Comparison of ENCODE assay signal across 18 mouse cellular contexts in genomic region chr8:45703700-45704101, GRCm38 (mm10).
DNase-seq lines count a peak whose midpoint lies in the region; ATAC-seq and TF ChIP-seq lines count a peak whose summit lies in the region.
"Had no signal": no experiment of that assay in that cellular context is flagged by ENCODE, and none has a peak within 500 bp of the region (broad histone marks: within the 10 kb centered on the region; RNA-seq: fewer than 3 reads in every experiment).

No protein-coding gene starts in this region.

- H3K9ac ChIP-seq in midbrain, embryonic 13.5 days (replicated peaks) = no peak overlapping the region
- H3K9ac ChIP-seq in heart, adult 2 months (ENCODE audit: low read depth, low read length) = no peak overlapping the region
- H3K9ac ChIP-seq: forebrain, embryonic 12.5 days; lung, embryonic 15.5 days had no signal

- peaks cover 4% of the 10 kb centered on the region; the same call in 1 of the 2 replicates for H3K36me3 ChIP-seq in midbrain, embryonic 13.5 days
- H3K36me3 ChIP-seq in heart, adult 2 months (ENCODE audit: control insufficient read depth, insufficient read depth, low read length) = peaks cover 9% of the 10 kb centered on the region
- H3K36me3 ChIP-seq: forebrain, embryonic 12.5 days; lung, embryonic 15.5 days had no signal

- no peak for TF ChIP-seq CTCF in heart, adult 2 months (IDR thresholded peaks at IDR 0.05)

- intact Hi-C loops in gastrocnemius, postnatal 14 days (cut with DNase I; ENCODE audit: low total_unique reads) = no loop called here
- intact Hi-C loops in heart, adult 2 months (cut with DNase I) = no loop called here

- peaks cover 7% of the 10 kb centered on the region for H3K4me1 ChIP-seq in midbrain, embryonic 13.5 days (replicated peaks)
- H3K4me1 ChIP-seq in heart, adult 2 months (ENCODE audit: control insufficient read depth, insufficient read depth, low read length) = peaks cover 1% of the 10 kb centered on the region; the same call in 1 of the 2 replicates
- H3K4me1 ChIP-seq: lung, embryonic 15.5 days; megakaryocyte, embryonic 14.5 days had no signal

- no peaks in the 10 kb centered on the region for H3K9me3 ChIP-seq in midbrain, embryonic 13.5 days
- H3K9me3 ChIP-seq: forebrain, embryonic 12.5 days; lung, embryonic 15.5 days; megakaryocyte, embryonic 14.5 days had no signal

- no peak overlapping the region for H3K27ac ChIP-seq in midbrain, embryonic 13.5 days
- H3K27ac ChIP-seq in heart, adult 2 months = no peak overlapping the region
- H3K27ac ChIP-seq: forebrain, embryonic 12.5 days; lung, embryonic 15.5 days had no signal

- TF ChIP-seq EP300 in heart, adult 2 months (IDR thresholded peaks at IDR 0.05; ENCODE audit: insufficient read depth, low read depth, low read length) = no peak

- ATAC-seq in midbrain, embryonic 13.5 days = peak; percentile 66; the same call in 1 of the 2 replicates
- ATAC-seq: inflammation-experienced regulatory T-cells, adult 6 months had no signal

- TF ChIP-seq POLR2A in heart, adult 2 months (IDR thresholded peaks at IDR 0.05; ENCODE audit: insufficient read depth, low read depth, low read length) = no peak

- no peak overlapping the region for H3K4me2 ChIP-seq in midbrain, embryonic 13.5 days (replicated peaks)
- H3K4me2 ChIP-seq: forebrain, embryonic 12.5 days; lung, embryonic 15.5 days had no signal

- peaks cover 1% of the 10 kb centered on the region; the same call in 1 of the 2 replicates for H3K79me2 ChIP-seq in heart, adult 2 months (replicated peaks; ENCODE audit: control insufficient read depth, insufficient read depth, low read length)

- H3K4me3 ChIP-seq in midbrain, embryonic 13.5 days (replicated peaks) = no peak overlapping the region
- H3K4me3 ChIP-seq in heart, adult 2 months = no peak overlapping the region
- H3K4me3 ChIP-seq: forebrain, embryonic 12.5 days; lung, embryonic 15.5 days; megakaryocyte, embryonic 14.5 days had no signal

- peak; percentile 12 to 32 for DNase-seq in gastrocnemius, adult 8-10 months (ENCODE audit: low spot score in 2 of 2)
- no peak for DNase-seq in gastrocnemius, postnatal 14 days
- DNase-seq in 3T3-L1 (ENCODE audit: low read depth, low spot score) = peak; percentile 42
- peak; percentile 57 for DNase-seq in Muller cell, postnatal 12 days (ENCODE audit: inconsistent ontology term)
- DNase-seq in heart, adult 2 months = no peak
- DNase-seq in heart, adult 11 months = no peak
- DNase-seq: adrenal gland, postnatal 10 days; cerebellum, adult 11 months; heart, adult 18-20 months; heart, postnatal 14 days; kidney, postnatal 10 days; liver; thymus, postnatal 25 days had no signal

- H3K27me3 ChIP-seq in midbrain, embryonic 13.5 days = no peaks in the 10 kb centered on the region
- H3K27me3 ChIP-seq in heart, adult 2 months (ENCODE audit: control insufficient read depth, insufficient read depth, low read length) = no peaks in the 10 kb centered on the region
- H3K27me3 ChIP-seq: forebrain, embryonic 12.5 days; lung, embryonic 15.5 days; megakaryocyte, embryonic 14.5 days had no signal

- 54% methylated on average over 4 of the region's 4 CpGs for WGBS in midbrain, embryonic 13.5 days
- 52% methylated on average over 4 of the region's 4 CpGs for WGBS in heart, adult 2 months

Comparison
In these comparisons a context has a peak if more than half of its experiments do, and no peak if none do; other contexts are left out.
1. DNase-seq: peak in gastrocnemius, adult 8-10 months (2 of 2), 3T3-L1 (single experiment) and Muller cell, postnatal 12 days (single experiment); none in gastrocnemius, postnatal 14 days (single experiment), heart, adult 2 months (0 of 2) and heart, adult 11 months (single experiment).